Mouse (Mus musculus): ENCODE measurements at regions not wholly inside any gene's neighbourhood (a gene's known extent, or its start where the extent isn't known, plus 50 kb on each side); places are given as distances from the start of the nearest gene placed in this dataset.

GRCm38 (mm10) chr10:111558675-111559340 lies 52.7 kb downstream of the Phlda1 start:
- no peak for DNase-seq (ENCODE audit: low read depth in 2 of 2, low spot score in 2 of 2)

GRCm38 (mm10) chr10:111559341-111560246 lies 53.5 kb downstream of the Phlda1 start:
- no peak for DNase-seq (ENCODE audit: low read depth in 2 of 2, low spot score in 2 of 2)

- DNase-seq (ENCODE audit: low read depth in 2 of 2, low spot score in 2 of 2): no peak
Observed at GRCm38 (mm10) chr10:111562628-111563027, 56.5 kb downstream of the Phlda1 start.

- DNase-seq (ENCODE audit: low read depth in 2 of 2, low spot score in 2 of 2): no peak
Observed at GRCm38 (mm10) chr10:111566873-111567381, 60.8 kb downstream of the Phlda1 start.

GRCm38 (mm10) chr10:111570501-111571258 lies 64.6 kb downstream of the Phlda1 start:
- DNase-seq (ENCODE audit: low read depth in 2 of 2, low spot score in 2 of 2): no peak

GRCm38 (mm10) chr10:111574231-111574630 lies 68.1 kb downstream of the Phlda1 start:
- no peak for DNase-seq (ENCODE audit: low read depth in 2 of 2, low spot score in 2 of 2)

- no peak for DNase-seq (ENCODE audit: low read depth in 2 of 2, low spot score in 2 of 2)
Observed at GRCm38 (mm10) chr10:111574812-111575211, 68.7 kb downstream of the Phlda1 start.

- DNase-seq (ENCODE audit: low read depth in 2 of 2, low spot score in 2 of 2): no peak
Observed at GRCm38 (mm10) chr10:111575256-111575655, 69.2 kb downstream of the Phlda1 start.

GRCm38 (mm10) chr10:111575926-111576325 lies 69.8 kb downstream of the Phlda1 start:
- DNase-seq (ENCODE audit: low read depth in 2 of 2, low spot score in 2 of 2): no peak

- no peak for DNase-seq (ENCODE audit: low read depth in 2 of 2, low spot score in 2 of 2)
Observed at GRCm38 (mm10) chr10:111576395-111577069, 70.4 kb downstream of the Phlda1 start.

GRCm38 (mm10) chr10:111578536-111578935 lies 72.5 kb downstream of the Phlda1 start:
- peak; percentile 52 to 53 for DNase-seq (ENCODE audit: low read depth in 2 of 2, low spot score in 2 of 2)

- DNase-seq (ENCODE audit: low read depth in 2 of 2, low spot score in 2 of 2): no peak
Observed at GRCm38 (mm10) chr10:111579481-111579880, 73.4 kb downstream of the Phlda1 start.

- no peak for DNase-seq (ENCODE audit: low read depth in 2 of 2, low spot score in 2 of 2)
Observed at GRCm38 (mm10) chr10:111580401-111581100, 74.5 kb downstream of the Phlda1 start.

GRCm38 (mm10) chr10:111581847-111582246 lies 75.8 kb downstream of the Phlda1 start:
- DNase-seq (ENCODE audit: low read depth in 2 of 2, low spot score in 2 of 2): no peak

GRCm38 (mm10) chr10:111582321-111583123 lies 76.4 kb downstream of the Phlda1 start:
- no peak for DNase-seq (ENCODE audit: low read depth in 2 of 2, low spot score in 2 of 2)

- DNase-seq (ENCODE audit: low read depth in 2 of 2, low spot score in 2 of 2): no peak
Observed at GRCm38 (mm10) chr10:111583124-111583743, 77.1 kb downstream of the Phlda1 start.

- DNase-seq (ENCODE audit: low read depth in 2 of 2, low spot score in 2 of 2): no peak
Observed at GRCm38 (mm10) chr10:111583744-111584152, 77.7 kb downstream of the Phlda1 start.

GRCm38 (mm10) chr10:111587891-111588611 lies 82.0 kb downstream of the Phlda1 start:
- DNase-seq (ENCODE audit: low read depth in 2 of 2, low spot score in 2 of 2): no peak
